Mouse (Mus musculus): Measurements from ENCODE around the gene Crct1.
A peak's percentile ranks its signal among the peaks of the same experiment; 100 is the strongest.

The Crct1 gene

GRCm38 (mm10) chr3:93015460-93016104 is at the start of gene Crct1:
TSS of gene Crct1 (minus strand) at chr3:93015687.
- DNase-seq: no peak

- peak; percentile 11 for DNase-seq
Observed at GRCm38 (mm10) chr3:93052826-93053474, 37.5 kb upstream of the Crct1 start.

GRCm38 (mm10) chr3:93050182-93050581 is 34.7 kb upstream of the Crct1 start:
- DNase-seq: no peak

- DNase-seq: peak; percentile 22
Observed at GRCm38 (mm10) chr3:93031450-93031849, 16.0 kb upstream of the Crct1 start.

- no peak for DNase-seq
Observed at GRCm38 (mm10) chr3:93025486-93025885, 10.0 kb upstream of the Crct1 start.

GRCm38 (mm10) chr3:93023411-93024184 is 8.1 kb upstream of the Crct1 start:
- no peak for DNase-seq

GRCm38 (mm10) chr3:93021171-93021570 is 5.7 kb upstream of the Crct1 start:
- no peak for DNase-seq

- DNase-seq: no peak
Observed at GRCm38 (mm10) chr3:93018960-93019359, 3.5 kb upstream of the Crct1 start, which contains the start of gene Lce1m. TSS of gene Lce1m (minus strand) at chr3:93019060.

- DNase-seq: no peak
Observed at GRCm38 (mm10) chr3:93014871-93015270, 616 bp downstream of the Crct1 start.

GRCm38 (mm10) chr3:93014378-93014801 is 1.1 kb downstream of the Crct1 start:
- DNase-seq: peak; percentile 64

GRCm38 (mm10) chr3:93002843-93003242 is 12.6 kb downstream of the Crct1 start:
- DNase-seq: no peak

GRCm38 (mm10) chr3:93000621-93001020 is 14.9 kb downstream of the Crct1 start:
- no peak for DNase-seq

- DNase-seq: peak; percentile 83
Observed at GRCm38 (mm10) chr3:92998691-92999090, 16.8 kb downstream of the Crct1 start.

GRCm38 (mm10) chr3:92991926-92992325 is 23.6 kb downstream of the Crct1 start, which contains the start of gene Lce3f:
TSS of gene Lce3f (plus strand) at chr3:92992226.
- no peak for DNase-seq

- DNase-seq: no peak
Observed at GRCm38 (mm10) chr3:92978484-92978883, 37.0 kb downstream of the Crct1 start.

GRCm38 (mm10) chr3:92966761-92967160 is 48.7 kb downstream of the Crct1 start, which contains the start of gene Lce3e:
TSS of gene Lce3e (plus strand) at chr3:92967061.
- DNase-seq: no peak
